Mouse (Mus musculus) induced T-regulatory cell, adult 2 months (primary cell): Measurements from ENCODE around the gene Il3.

Source experiments
- DNase-seq: peaks from one replicate; pipeline ENCODE4 v3.0.0-alpha.2; 2012; ENCODE audit warnings: low read depth

Il3 gene

GRCm38 (mm10) chr11:54271437-54271949, 4.4 kb upstream of the Il3 start:
- DNase-seq: no peak

DNA sequence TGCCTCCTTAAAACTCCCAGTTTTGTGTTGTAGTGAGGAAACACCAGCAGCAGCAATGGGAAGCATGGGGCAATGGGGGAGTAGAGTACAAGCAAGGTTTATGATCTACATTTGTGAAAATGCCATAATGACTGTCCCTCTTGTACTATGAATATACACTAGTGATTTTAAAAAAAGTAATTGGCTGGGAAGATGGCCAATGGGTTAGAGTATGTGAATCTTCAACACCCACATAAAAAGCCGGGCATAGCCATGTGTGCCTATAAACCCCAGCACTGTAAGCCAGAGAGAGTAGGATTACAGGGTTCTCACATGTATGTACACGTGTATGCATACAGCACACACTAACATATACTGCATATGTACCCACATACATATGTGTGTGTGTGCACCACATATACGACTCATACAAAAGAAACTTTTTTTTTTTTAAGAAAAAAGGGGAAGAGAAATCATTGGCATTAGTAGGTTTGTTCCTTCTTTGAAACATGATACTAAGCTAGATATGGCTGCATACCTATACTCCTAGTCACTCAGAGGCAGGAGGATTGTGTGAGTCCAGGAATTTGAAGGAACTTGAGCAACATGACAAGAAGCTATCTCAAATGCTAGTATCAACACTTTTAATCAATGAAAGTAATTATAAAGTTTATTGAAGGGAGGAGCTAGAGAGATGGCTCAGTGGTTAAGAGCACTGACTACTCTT, 2.3 kb upstream of the Il3 start:
- DNase-seq: no peak

- peak; percentile 85 for DNase-seq
Measured at GRCm38 (mm10) chr11:54264542-54264941, 2.5 kb downstream of the Il3 start.

- peak; percentile 67 for DNase-seq
Measured at GRCm38 (mm10) chr11:54263405-54264031, 3.6 kb downstream of the Il3 start.

GRCm38 (mm10) chr11:54256624-54257376, 10.3 kb downstream of the Il3 start:
- DNase-seq: peak; percentile 88

- DNase-seq: peak; percentile 52
Measured at GRCm38 (mm10) chr11:54254114-54254513, 13.0 kb downstream of the Il3 start.

- no peak for DNase-seq
Measured at GRCm38 (mm10) chr11:54250575-54250974, 16.5 kb downstream of the Il3 start.

- no peak for DNase-seq
Measured at GRCm38 (mm10) chr11:54249748-54250147, 17.3 kb downstream of the Il3 start.

GRCm38 (mm10) chr11:54248940-54249717, 17.9 kb downstream of the Il3 start, which contains the start of gene Csf2:
Gene Csf2, minus strand, starts transcription at chr11:54249667.
- DNase-seq: peak; percentile 38

DNA sequence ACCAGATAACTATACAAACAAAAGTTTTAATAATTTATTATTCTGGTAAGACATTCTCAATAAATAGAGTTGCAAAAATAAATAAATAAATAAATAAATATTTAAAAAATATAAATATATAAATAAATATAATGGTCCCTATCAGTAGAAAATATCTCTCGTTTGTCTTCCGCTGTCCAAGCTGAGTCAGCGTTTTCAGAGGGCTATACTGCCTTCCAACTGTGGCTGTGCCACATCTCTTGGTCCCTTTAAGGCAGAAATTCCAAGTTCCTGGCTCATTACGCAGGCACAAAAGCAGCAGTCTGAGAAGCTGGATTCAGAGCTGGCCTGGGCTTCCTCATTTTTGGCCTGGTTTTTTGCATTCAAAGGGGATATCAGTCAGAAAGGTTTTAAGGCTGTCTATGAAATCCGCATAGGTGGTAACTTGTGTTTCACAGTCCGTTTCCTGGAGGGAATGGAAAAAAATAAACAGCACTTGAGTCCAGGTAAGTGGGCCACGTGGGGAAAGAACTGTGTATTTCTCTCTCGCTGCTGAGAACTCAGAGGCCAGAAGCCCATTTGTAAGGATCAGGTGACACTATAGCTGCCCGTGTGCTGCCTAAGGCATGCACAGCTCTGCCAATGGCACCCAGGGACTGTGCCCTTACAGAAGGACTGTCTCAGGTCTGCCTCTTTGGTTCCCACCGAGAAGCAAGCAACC, 19.7 kb downstream of the Il3 start:
- DNase-seq: no peak

DNA sequence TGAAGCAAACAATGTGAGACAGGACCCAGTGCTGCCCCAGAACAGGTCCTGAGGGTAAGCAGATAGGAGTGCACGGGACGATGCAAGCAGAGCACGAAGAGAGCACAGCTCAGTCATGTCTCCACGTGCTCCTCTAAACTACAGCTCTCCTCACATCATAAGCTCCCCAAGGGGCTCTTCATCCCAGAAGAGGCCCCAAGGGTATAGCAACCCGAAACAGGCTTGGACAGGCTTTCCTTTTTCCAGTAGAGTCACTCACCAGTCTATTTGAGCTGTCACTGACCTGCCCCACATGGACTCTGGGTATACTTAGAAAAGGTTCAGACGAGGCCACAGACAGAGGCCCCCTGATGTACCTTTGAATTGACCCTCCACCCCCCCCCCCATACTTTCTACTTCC, 22.6 kb downstream of the Il3 start:
- DNase-seq: no peak

- DNase-seq: no peak
Measured at GRCm38 (mm10) chr11:54242494-54242893, 24.6 kb downstream of the Il3 start.

DNA sequence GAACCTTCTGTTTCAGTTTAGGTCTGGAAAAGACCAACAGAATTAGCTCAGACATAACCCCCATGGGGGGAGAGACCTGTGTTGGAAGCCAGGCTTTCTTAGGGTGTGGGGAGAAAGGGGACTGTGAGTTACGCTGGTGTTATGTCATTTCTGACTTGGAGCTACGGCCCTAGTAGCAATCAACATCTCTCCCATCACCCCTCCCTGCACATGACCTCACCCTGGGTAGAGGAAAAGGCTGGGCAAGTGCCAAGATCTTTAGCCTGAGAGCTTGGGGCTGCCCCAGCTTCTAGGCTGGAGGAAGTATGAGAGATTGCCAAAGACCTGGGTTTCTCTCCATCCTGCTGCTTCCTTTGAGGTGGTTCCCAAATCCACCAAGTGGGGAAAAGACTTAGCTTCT, 30.1 kb downstream of the Il3 start:
- peak; percentile 44 for DNase-seq

DNA sequence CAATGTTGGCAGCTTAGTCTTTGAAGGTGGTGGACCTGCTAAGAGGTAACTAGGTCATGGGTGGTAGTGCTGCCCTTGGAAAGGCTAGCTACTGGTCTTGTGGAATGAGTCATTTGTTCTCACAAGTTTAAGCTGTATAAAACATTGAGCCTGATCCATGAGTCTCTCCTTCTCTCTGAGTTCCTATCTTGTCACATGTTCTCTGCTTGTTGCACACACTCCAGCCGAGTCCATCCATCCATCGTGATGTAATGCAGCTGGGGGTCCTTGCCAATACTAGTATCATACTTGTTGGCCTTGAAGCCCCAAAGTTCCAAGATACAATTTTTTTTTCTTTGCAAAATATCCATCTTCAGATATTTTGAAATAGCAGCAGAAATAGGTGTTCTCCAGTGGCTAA, 39.6 kb downstream of the Il3 start:
- no peak for DNase-seq

DNA sequence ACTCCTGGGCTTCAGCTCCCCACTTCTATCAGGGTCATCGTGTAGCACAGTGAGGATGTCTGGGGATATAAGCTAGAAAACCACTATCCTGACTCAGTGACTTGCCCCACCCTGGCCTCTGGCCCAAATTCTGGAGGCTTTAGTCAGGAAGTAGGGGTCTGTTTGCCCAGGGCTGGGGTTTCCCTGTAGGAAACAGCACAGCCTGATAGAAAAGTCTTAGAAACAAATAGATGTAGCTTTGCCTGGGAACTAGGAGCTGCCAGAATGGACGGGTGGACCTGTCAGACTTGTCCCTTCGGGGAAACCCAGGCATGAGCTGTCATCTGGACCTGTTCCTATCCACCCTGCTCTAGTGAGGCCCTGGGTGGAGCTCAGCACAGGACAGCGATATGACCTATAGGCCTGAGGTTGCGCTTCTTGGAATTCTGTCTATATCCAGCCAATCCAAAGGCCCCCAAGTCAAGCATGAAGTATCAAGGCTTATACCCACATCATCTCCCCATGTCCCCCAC, 42.5 kb downstream of the Il3 start:
- no peak for DNase-seq

- no peak for DNase-seq
Measured at GRCm38 (mm10) chr11:54223637-54224474, 43.2 kb downstream of the Il3 start.

GRCm38 (mm10) chr11:54219903-54220740, 47.0 kb downstream of the Il3 start:
- DNase-seq: no peak

DNA sequence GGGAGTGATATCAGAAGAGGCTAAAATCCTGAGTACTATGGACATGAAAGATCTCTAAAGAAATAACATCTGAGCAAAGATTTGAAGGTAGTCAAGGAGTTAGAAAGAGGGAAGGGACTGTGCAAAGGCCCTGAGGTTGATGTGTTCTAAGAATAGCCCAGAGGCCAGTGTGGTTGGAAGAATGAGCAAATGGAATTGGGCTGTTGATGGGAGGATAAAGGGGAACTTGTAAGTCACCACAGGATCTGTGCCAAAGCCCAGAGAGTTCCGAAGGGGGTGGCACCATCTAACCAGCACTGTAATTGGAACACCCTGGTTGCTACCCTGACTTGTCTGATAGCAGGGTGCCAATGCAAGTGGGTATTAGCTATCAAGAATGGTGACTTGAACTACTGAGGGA, 47.9 kb downstream of the Il3 start:
- DNase-seq: no peak

DNA sequence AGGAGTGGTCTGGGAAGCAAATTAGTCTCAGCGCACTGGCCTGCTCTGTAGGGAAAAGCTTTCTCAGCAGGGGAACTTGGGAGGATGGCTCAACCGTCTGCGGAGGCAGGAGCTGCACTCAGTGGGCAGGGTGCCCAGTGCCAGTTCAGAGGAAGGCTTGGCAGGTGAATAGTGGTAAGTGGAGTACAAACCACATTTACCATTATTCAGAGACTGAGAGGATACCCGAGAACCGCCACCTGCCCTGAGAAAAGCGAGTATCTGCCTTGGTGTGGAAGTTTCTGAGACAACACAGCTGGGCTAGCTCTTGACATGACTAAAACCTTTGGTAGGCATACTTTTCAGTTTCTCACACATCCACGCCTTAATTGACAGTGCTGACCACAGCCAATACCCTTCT, 49.7 kb downstream of the Il3 start:
- no peak for DNase-seq
